Mouse (Mus musculus) cerebellum, adult 2 months (tissue): Measurements from ENCODE around the gene Rubcn. TPM values are rescaled to one million over a fixed set of nuclear protein-coding genes. Genes with fewer than 3 reads are reported as not detected.

ENCODE experiments used
- DNase-seq, 2 experiments: peaks; one replicate each; pipeline ENCODE4 v3.0.0; 2021
- H3K27ac ChIP-seq: fragments of 200-500 bp; 2 replicates; pipeline ENCODE4 v1.5.1; 2012; ENCODE audit warnings: low read length, control low read depth, inconsistent platforms; ENCODE audit not compliant: insufficient read depth
- H3K27me3 ChIP-seq: fragments of 200-500 bp; 2 replicates; pipeline ENCODE4 v1.6.1; 2012; ENCODE audit warnings: inconsistent platforms, mild to moderate bottlenecking, low read length, moderate library complexity; ENCODE audit not compliant: control insufficient read depth, insufficient read depth
- H3K4me1 ChIP-seq: fragments of 200-500 bp; 2 replicates; pipeline ENCODE4 v1.6.1; 2011; ENCODE audit warnings: low read length; ENCODE audit not compliant: control insufficient read depth, insufficient read depth
- H3K4me3 ChIP-seq: fragments of 200-500 bp; replicated peaks from 2 replicates; pipeline ENCODE3; 2011; ENCODE audit warnings: mild to moderate bottlenecking, low read depth, low read length, control low read depth; ENCODE audit not compliant: insufficient read depth
- CTCF ChIP-seq: fragments of 200-500 bp; IDR thresholded peaks from 2 replicates; pipeline ENCODE4 v1.5.1; 2011; ENCODE audit warnings: low read depth, mild to moderate bottlenecking, control low read depth, low read length, moderate library complexity, borderline replicate concordance; ENCODE audit not compliant: insufficient read depth
- POLR2A ChIP-seq: fragments of 200-500 bp; IDR thresholded peaks from 2 replicates; pipeline ENCODE4 v1.6.1; 2011; ENCODE audit warnings: low read length, control low read depth, borderline replicate concordance; ENCODE audit not compliant: insufficient read depth
- WGBS: fragments of 180-500 bp; shearing (Covaris S2); methylation state at CpG from one replicate; pipeline ENCODE4 v1.1.7; 2018; 5-methylcytosine and 5-hydroxymethylcytosine counted together
- polyA plus RNA-seq: library from polyadenylated mRNA; depleted of rRNA; stranded (reverse); fragments of >200 nt; gene quantifications from 2 replicates; pipeline ENCODE4 v1.2.3, GENCODE M21; 2012

Gene Rubcn
- polyA plus RNA-seq, 1 experiment: 71.9 TPM

GRCm38 (mm10) chr16:32849042-32849830 is 28.3 kb downstream of the Rubcn start:
- no peaks in the 10 kb centered on the region for H3K4me1 ChIP-seq
- no peak for TF ChIP-seq CTCF
- no peak overlapping the region for H3K4me3 ChIP-seq
- H3K27me3 ChIP-seq: no peaks in the 10 kb centered on the region
- 88% methylated on average over 11 of the region's 11 CpGs for WGBS
- DNase-seq: no peak
- H3K27ac ChIP-seq: no peak overlapping the region

GRCm38 (mm10) chr16:32847103-32847502 is 30.5 kb downstream of the Rubcn start:
- H3K4me3 ChIP-seq: no peak overlapping the region
- no peaks in the 10 kb centered on the region for H3K27me3 ChIP-seq
- no peaks in the 10 kb centered on the region; the same call in 1 of the 2 replicates for H3K4me1 ChIP-seq
- H3K27ac ChIP-seq: no peak overlapping the region
- no peak for TF ChIP-seq CTCF
- no peak for TF ChIP-seq POLR2A
- no peak for DNase-seq
- WGBS: 74% methylated on average over 11 of the region's 11 CpGs

GRCm38 (mm10) chr16:32831501-32831900 is 46.1 kb downstream of the Rubcn start:
- Histone ChIP-seq H3K4me1 (no peaks in the 10 kb centered on the region), H3K27me3 (no peaks in the 10 kb centered on the region), H3K27ac (no peak overlapping the region), H3K4me3 (no peak overlapping the region)
- DNase-seq: no peak
- 85% methylated on average over 4 of the region's 4 CpGs for WGBS
- TF ChIP-seq CTCF (no peak), POLR2A (no peak)

GRCm38 (mm10) chr16:32829104-32829503 is 48.5 kb downstream of the Rubcn start:
- Histone ChIP-seq H3K27ac (no peak overlapping the region), H3K27me3 (no peaks in the 10 kb centered on the region), H3K4me3 (no peak overlapping the region), H3K4me1 (no peaks in the 10 kb centered on the region)
- TF ChIP-seq POLR2A (no peak), CTCF (no peak)
- no peak for DNase-seq
- WGBS: 92% methylated on average over 11 of the region's 11 CpGs

GRCm38 (mm10) chr16:32826521-32826920 is 51.0 kb downstream of the Rubcn start:
- H3K4me3 ChIP-seq: no peak overlapping the region
- TF ChIP-seq CTCF: no peak
- TF ChIP-seq POLR2A: no peak
- no peaks in the 10 kb centered on the region for H3K4me1 ChIP-seq
- H3K27me3 ChIP-seq: no peaks in the 10 kb centered on the region
- 95% methylated on average over 11 of the region's 11 CpGs for WGBS
- DNase-seq: no peak
- H3K27ac ChIP-seq: no peak overlapping the region

- WGBS: 76% methylated on average over 12 of the region's 12 CpGs
Measured at GRCm38 (mm10) chr16:32825380-32825779, 52.2 kb downstream of the Rubcn start.

GRCm38 (mm10) chr16:32824061-32824460 is 53.5 kb downstream of the Rubcn start:
- no peak for DNase-seq
- Histone ChIP-seq H3K27ac (no peak overlapping the region), H3K27me3 (no peaks in the 10 kb centered on the region; the same call in 1 of the 2 replicates), H3K4me1 (no peaks in the 10 kb centered on the region), H3K4me3 (no peak overlapping the region)
- TF ChIP-seq POLR2A (no peak), CTCF (no peak)
- WGBS: 94% methylated on average over 13 of the region's 13 CpGs

More at GRCm38 (mm10) chr16:32825380-32825779, 52.2 kb downstream of the Rubcn start:
- DNase-seq: no peak
- Histone ChIP-seq H3K4me3 (no peak overlapping the region), H3K27me3 (no peaks in the 10 kb centered on the region), H3K4me1 (no peaks in the 10 kb centered on the region), H3K27ac (no peak overlapping the region)
- TF ChIP-seq CTCF: no peak
- TF ChIP-seq POLR2A: no peak

- DNase-seq: no peak
- Histone ChIP-seq H3K4me3 (no peak overlapping the region), H3K4me1 (no peaks in the 10 kb centered on the region), H3K27ac (no peak overlapping the region), H3K27me3 (no peaks in the 10 kb centered on the region; the same call in 1 of the 2 replicates)
- WGBS: 93% methylated on average over 8 of the region's 8 CpGs
- TF ChIP-seq POLR2A (no peak), CTCF (no peak)
Measured at GRCm38 (mm10) chr16:32823487-32823886, 54.1 kb downstream of the Rubcn start.
